Mouse (Mus musculus): ENCODE results near the gene Atp2b4. TPM values are rescaled to one million over a fixed set of nuclear protein-coding genes. Genes with fewer than 3 reads are reported as not detected.

The Atp2b4 gene
- polyA plus RNA-seq, 1 experiment, result 8.0 TPM

DNA sequence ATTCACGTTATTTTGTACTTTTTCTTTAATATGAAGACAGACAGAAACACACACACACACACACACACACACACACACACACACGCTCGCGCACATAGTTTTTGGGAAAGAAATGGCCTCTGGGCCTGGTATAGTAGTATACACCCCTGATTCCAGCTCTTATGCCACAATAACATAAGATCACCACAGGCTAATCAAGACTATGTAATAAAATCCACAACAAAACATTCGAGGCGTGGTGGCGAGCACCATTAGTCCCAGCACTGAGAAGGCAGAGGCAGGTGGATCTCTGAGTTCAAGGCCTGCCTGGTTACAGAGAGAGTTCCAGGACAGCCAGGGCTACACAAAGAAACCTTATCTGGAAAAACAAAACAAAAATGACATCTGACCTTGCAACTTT, 137.9 kb downstream of the Atp2b4 start:
- no peak for DNase-seq (ENCODE audit: low read depth in 1 of 2, low spot score in 2 of 2)
- Histone ChIP-seq H3K27me3 (ENCODE audit: control insufficient read depth, insufficient read depth, low read length) (no peaks in the 10 kb centered on the region), H3K27ac (ENCODE audit: insufficient read depth, low read length) (no peak overlapping the region), H3K36me3 (ENCODE audit: control insufficient read depth, insufficient read depth, low read length) (peaks cover 3% of the 10 kb centered on the region), H3K4me1 (ENCODE audit: control insufficient read depth, insufficient read depth, insufficient read length) (peaks cover 3% of the 10 kb centered on the region; the same call in 1 of the 2 replicates), H3K4me3 (ENCODE audit: extremely low read depth, insufficient read depth, insufficient read length) (no peak overlapping the region)
- WGBS, result 95% methylated on average over 7 of the region's 7 CpGs
- TF ChIP-seq CTCF (IDR thresholded peaks at IDR 0.05; ENCODE audit: extremely low read depth, insufficient read depth, insufficient read length, insufficient replicate concordance) (no peak), POLR2A (IDR thresholded peaks at IDR 0.05; ENCODE audit: low read depth, low read length) (no peak)

DNA sequence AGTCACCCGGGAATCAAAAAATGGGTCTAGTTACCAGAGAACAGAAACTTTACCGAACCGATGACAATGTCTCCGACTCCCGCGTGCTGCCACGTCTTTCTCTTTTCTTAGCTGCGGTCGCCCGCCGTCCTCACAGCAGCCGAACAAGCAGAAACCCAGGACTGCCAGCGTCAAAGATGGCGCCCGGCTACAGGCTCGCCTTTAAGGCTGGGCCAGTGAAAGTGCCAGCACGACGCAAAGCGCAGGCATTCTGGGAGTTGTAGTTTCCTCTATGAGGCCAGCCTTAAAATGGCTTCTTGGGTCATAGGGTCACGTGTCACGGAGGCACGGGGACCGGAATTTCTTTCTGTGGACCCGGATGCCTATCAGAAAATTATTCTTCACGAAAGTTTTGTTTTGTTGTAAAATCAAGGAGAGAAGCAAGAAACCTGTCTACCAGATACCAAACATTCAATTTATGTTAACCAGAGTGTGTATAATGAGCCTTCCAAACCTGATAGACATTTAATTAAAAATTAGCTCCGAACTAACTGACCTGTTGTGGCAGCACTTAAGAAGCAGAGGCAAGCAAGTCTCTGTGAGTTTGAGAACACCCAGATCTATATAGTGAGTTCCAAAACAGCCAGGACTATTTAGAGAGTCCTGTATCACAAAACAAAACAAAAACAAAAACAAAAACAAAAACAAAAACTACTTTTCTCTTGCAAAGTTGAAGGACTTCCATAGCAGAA, 139.5 kb downstream of the Atp2b4 start, which contains the start of gene Gm38394:
Gene Gm38394, minus strand, starts transcription at position 116 of the 731 bp plus-strand sequence.
- H3K4me3 ChIP-seq (ENCODE audit: extremely low read depth, insufficient read depth, insufficient read length), result peak within 1 kb of the TSS; percentile 96
- H3K27ac ChIP-seq (ENCODE audit: insufficient read depth, low read length), result peak within 1 kb of the TSS; percentile 90
- TF ChIP-seq CTCF (IDR thresholded peaks at IDR 0.05; ENCODE audit: extremely low read depth, insufficient read depth, insufficient read length, insufficient replicate concordance) (no peak), POLR2A (IDR thresholded peaks at IDR 0.05; ENCODE audit: low read depth, low read length) (peak; percentile 45)
- DNase-seq (ENCODE audit: low read depth in 1 of 2, low spot score in 2 of 2), result peak; percentile 88 to 93
- peaks cover 6% of the 10 kb centered on the region; the same call in 1 of the 2 replicates for H3K4me1 ChIP-seq (ENCODE audit: control insufficient read depth, insufficient read depth, insufficient read length)
- H3K27me3 ChIP-seq (ENCODE audit: control insufficient read depth, insufficient read depth, low read length), result no peaks in the 10 kb centered on the region
- peaks cover 11% of the 10 kb centered on the region for H3K36me3 ChIP-seq (ENCODE audit: control insufficient read depth, insufficient read depth, low read length)
- 2% methylated on average over 26 of the region's 26 CpGs for WGBS

DNA sequence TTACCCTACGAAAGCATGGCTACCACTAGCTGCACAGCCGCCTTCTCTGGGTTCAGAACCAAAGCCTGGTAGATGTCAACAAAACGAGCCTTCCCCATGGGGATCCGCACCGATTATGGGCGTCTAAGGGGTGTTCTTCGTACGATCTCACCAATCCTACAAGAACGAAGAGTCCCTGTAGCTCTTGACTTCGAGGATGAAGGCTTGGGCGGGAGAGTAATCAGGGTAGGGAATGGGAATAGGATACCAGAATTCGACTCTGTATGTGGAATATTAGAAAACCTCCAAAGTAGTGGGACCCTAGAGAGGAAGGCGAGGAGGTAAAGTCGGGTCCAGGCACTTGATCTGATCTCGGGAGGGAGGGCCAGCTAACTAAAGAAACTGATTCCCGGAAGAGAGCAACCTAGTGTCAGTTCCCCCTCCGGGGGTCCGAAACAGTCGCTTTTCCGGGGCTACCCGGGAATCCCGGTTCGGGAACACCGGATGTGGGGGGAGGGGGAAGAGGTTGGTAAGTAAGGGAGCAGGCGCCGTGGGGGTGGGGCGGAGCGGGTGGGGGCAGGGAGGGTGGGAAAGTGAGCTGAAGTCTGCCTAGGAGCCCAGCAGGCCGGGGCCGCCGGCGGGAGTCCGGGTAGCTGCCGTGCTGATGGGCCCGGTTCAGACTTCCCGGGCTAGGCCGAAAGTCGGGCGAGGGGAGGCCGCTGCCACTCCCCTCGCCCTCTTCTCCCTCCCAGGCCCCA, 140.2 kb downstream of the Atp2b4 start, which contains the start of gene Zbed6:
Gene Zbed6, minus strand, starts transcription at position 420 of the 737 bp plus-strand sequence.
- 1% methylated on average over 41 of the region's 41 CpGs for WGBS
- Histone ChIP-seq H3K4me1 (ENCODE audit: control insufficient read depth, insufficient read depth, insufficient read length) (peaks cover 6% of the 10 kb centered on the region; the same call in 1 of the 2 replicates), H3K27ac (ENCODE audit: insufficient read depth, low read length) (peak within 1 kb of the TSS; percentile 90), H3K36me3 (ENCODE audit: control insufficient read depth, insufficient read depth, low read length) (peaks cover 11% of the 10 kb centered on the region), H3K4me3 (ENCODE audit: extremely low read depth, insufficient read depth, insufficient read length) (peak within 1 kb of the TSS; percentile 96), H3K27me3 (ENCODE audit: control insufficient read depth, insufficient read depth, low read length) (no peaks in the 10 kb centered on the region)
- no peak for TF ChIP-seq CTCF (IDR thresholded peaks at IDR 0.05; ENCODE audit: extremely low read depth, insufficient read depth, insufficient read length, insufficient replicate concordance)
- no peak for TF ChIP-seq POLR2A (IDR thresholded peaks at IDR 0.05; ENCODE audit: low read depth, low read length)
- peak in 1 of 2 experiments; percentile 46 for DNase-seq (ENCODE audit: low read depth in 1 of 2, low spot score in 2 of 2)

DNA sequence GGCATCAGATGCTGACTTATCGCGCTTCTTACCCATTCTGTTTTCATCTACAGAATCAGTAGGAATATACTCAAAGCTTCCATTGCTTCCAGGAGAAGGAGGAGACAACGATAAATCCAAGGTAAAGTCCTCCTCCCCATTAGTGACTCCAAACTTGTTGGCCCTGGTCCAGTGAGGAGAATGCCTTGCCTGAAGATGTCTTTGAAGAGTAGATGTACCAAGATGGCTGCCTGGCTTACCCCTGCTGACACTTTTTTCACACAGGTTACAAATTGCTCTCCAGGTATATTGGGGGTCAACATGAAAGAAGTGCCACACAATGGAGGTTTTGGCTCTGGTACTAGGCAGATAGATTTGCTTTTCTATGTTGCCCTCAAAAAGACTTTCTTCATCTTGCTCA, 142.0 kb downstream of the Atp2b4 start:
- TF ChIP-seq POLR2A (IDR thresholded peaks at IDR 0.05; ENCODE audit: low read depth, low read length), result no peak
- Histone ChIP-seq H3K4me3 (ENCODE audit: extremely low read depth, insufficient read depth, insufficient read length) (no peak overlapping the region), H3K27me3 (ENCODE audit: control insufficient read depth, insufficient read depth, low read length) (no peaks in the 10 kb centered on the region), H3K4me1 (ENCODE audit: control insufficient read depth, insufficient read depth, insufficient read length) (peaks cover 6% of the 10 kb centered on the region; the same call in 1 of the 2 replicates), H3K27ac (ENCODE audit: insufficient read depth, low read length) (no peak overlapping the region), H3K36me3 (ENCODE audit: control insufficient read depth, insufficient read depth, low read length) (peaks cover 13% of the 10 kb centered on the region)
- DNase-seq (ENCODE audit: low read depth in 1 of 2, low spot score in 2 of 2), result no peak
- 91% methylated on average over 3 of the region's 3 CpGs for WGBS

DNA sequence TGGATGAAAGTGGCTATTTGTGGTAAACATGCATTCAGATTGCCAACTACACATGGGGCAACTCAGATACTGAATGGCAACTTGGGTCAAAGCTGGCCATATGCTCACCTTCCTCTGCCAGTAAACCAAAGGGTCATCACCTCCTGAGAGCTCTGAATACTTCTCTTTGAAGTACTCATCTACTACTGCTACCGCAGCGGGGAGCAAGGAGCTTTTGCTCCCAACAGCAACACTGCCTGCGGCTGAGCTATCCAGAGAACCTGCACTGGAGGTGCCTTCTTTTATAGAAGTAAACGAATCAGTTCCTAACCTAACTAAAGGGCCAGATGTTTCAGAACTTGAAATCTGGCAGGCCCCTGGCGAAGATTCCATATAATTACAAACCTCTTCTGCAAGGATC, 144.0 kb downstream of the Atp2b4 start:
- no peak for TF ChIP-seq POLR2A (IDR thresholded peaks at IDR 0.05; ENCODE audit: low read depth, low read length)
- TF ChIP-seq CTCF (IDR thresholded peaks at IDR 0.05; ENCODE audit: extremely low read depth, insufficient read depth, insufficient read length, insufficient replicate concordance), result no peak
- peaks cover 14% of the 10 kb centered on the region for H3K36me3 ChIP-seq (ENCODE audit: control insufficient read depth, insufficient read depth, low read length)
- H3K4me3 ChIP-seq (ENCODE audit: extremely low read depth, insufficient read depth, insufficient read length), result no peak overlapping the region
- H3K4me1 ChIP-seq (ENCODE audit: control insufficient read depth, insufficient read depth, insufficient read length), result peaks cover 6% of the 10 kb centered on the region; the same call in 1 of the 2 replicates
- WGBS, result 92% methylated on average over 5 of the region's 5 CpGs
- no peak for DNase-seq (ENCODE audit: low read depth in 1 of 2, low spot score in 2 of 2)
- H3K27ac ChIP-seq (ENCODE audit: insufficient read depth, low read length), result no peak overlapping the region
- H3K27me3 ChIP-seq (ENCODE audit: control insufficient read depth, insufficient read depth, low read length), result no peaks in the 10 kb centered on the region

DNA sequence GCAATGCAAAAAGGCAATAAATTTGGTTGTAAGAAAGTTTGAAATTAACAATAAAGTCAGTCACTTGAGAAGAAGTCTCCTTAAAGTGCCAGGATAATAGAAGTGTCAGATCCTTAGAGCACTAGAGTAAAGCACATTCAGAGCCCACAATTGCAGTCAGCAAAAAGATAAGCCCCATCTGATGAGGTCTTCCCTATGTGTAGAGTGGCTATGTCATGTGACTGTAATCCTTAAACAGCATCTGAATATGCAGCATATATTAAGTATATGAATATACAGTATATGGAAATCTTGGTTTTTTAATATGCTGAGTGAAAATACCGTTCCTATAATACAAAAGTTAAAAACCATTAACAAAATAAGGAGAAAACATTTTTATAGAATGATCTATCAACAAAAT, 147.8 kb downstream of the Atp2b4 start:
- no peak for DNase-seq (ENCODE audit: low read depth in 1 of 2, low spot score in 2 of 2)
- 96% methylated on average over 1 of the region's 1 CpGs for whole genome bisulfite sequencing
- Histone ChIP-seq H3K4me1 (ENCODE audit: control insufficient read depth, insufficient read depth, insufficient read length) (0 out of 2 replicates have a peak, but pooled peaks cover 3% of the 10 kb centered on the region), H3K4me3 (ENCODE audit: extremely low read depth, insufficient read depth, insufficient read length) (no peak overlapping the region), H3K27ac (ENCODE audit: insufficient read depth, low read length) (no peak overlapping the region), H3K36me3 (ENCODE audit: control insufficient read depth, insufficient read depth, low read length) (peaks cover 14% of the 10 kb centered on the region), H3K27me3 (ENCODE audit: control insufficient read depth, insufficient read depth, low read length) (no peaks in the 10 kb centered on the region)
- TF ChIP-seq POLR2A (IDR thresholded peaks at IDR 0.05; ENCODE audit: low read depth, low read length) (no peak), CTCF (IDR thresholded peaks at IDR 0.05; ENCODE audit: extremely low read depth, insufficient read depth, insufficient read length, insufficient replicate concordance) (no peak)
